Mouse (Mus musculus) bone marrow macrophage, adult 2 months (primary cell): Measurements from ENCODE around the gene Nabp2. TPM values are rescaled to one million over a fixed set of nuclear protein-coding genes. Genes with fewer than 3 reads are reported as not detected.

Experiments
- H3K27ac ChIP-seq: 2 replicates; pipeline ENCODE4 v1.5.1; 2012; ENCODE audit warnings: low read depth, low read length; ENCODE audit not compliant: insufficient read depth
- H3K4me1 ChIP-seq: 2 replicates; pipeline ENCODE4 v1.6.1; 2012; ENCODE audit warnings: low read length; ENCODE audit not compliant: control insufficient read depth, insufficient read depth
- H3K4me3 ChIP-seq: 2 replicates; pipeline ENCODE4 v1.5.1; 2012; ENCODE audit warnings: mild to moderate bottlenecking, low read length, moderate library complexity; ENCODE audit not compliant: insufficient read depth
- CTCF ChIP-seq: IDR thresholded peaks from 2 replicates; pipeline ENCODE4 v1.5.1; 2012; ENCODE audit warnings: low read depth, mild to moderate bottlenecking, low read length, moderate library complexity
- POLR2A ChIP-seq: IDR thresholded peaks from 2 replicates; pipeline ENCODE4 v1.6.1; 2012; ENCODE audit warnings: mild to moderate bottlenecking, low read depth, low read length, borderline replicate concordance
- polyA plus RNA-seq: library from polyadenylated mRNA; stranded (reverse); fragments of >200 nt; gene quantifications from 2 replicates; pipeline ENCODE4 v1.2.4, GENCODE M21; 2012; ENCODE audit not compliant: missing spikeins, insufficient read depth, insufficient read length

The Nabp2 gene
- polyA plus RNA-seq, 1 experiment, result 62.7 TPM

- TF ChIP-seq POLR2A (no peak), CTCF (no peak)
- no peak overlapping the region for H3K4me3 ChIP-seq
- peaks cover 8% of the 10 kb centered on the region for H3K4me1 ChIP-seq
- H3K27ac ChIP-seq, result no peak overlapping the region
Measured at GRCm38 (mm10) chr10:128391850-128392249, 19.4 kb downstream of the Nabp2 start.

GRCm38 (mm10) chr10:128390366-128390765 lies 20.9 kb downstream of the Nabp2 start:
- no peak overlapping the region for H3K27ac ChIP-seq
- H3K4me1 ChIP-seq, result peaks cover 8% of the 10 kb centered on the region
- TF ChIP-seq CTCF (no peak), POLR2A (no peak)
- no peak overlapping the region for H3K4me3 ChIP-seq

GRCm38 (mm10) chr10:128389570-128389969 lies 21.7 kb downstream of the Nabp2 start:
- H3K4me1 ChIP-seq, result peaks cover 8% of the 10 kb centered on the region
- H3K27ac ChIP-seq, result no peak overlapping the region
- TF ChIP-seq CTCF, result no peak
- no peak for TF ChIP-seq POLR2A
- H3K4me3 ChIP-seq, result no peak overlapping the region

GRCm38 (mm10) chr10:128388941-128389340 lies 22.4 kb downstream of the Nabp2 start:
- no peak overlapping the region for H3K27ac ChIP-seq
- H3K4me1 ChIP-seq, result peaks cover 8% of the 10 kb centered on the region
- no peak for TF ChIP-seq POLR2A
- TF ChIP-seq CTCF, result no peak
- no peak overlapping the region for H3K4me3 ChIP-seq

GRCm38 (mm10) chr10:128385902-128386301 lies 25.4 kb downstream of the Nabp2 start:
- H3K27ac ChIP-seq, result no peak overlapping the region
- H3K4me3 ChIP-seq, result no peak overlapping the region
- peaks cover 8% of the 10 kb centered on the region for H3K4me1 ChIP-seq
- no peak for TF ChIP-seq CTCF
- TF ChIP-seq POLR2A, result no peak

- Histone ChIP-seq H3K4me3 (no peak overlapping the region), H3K4me1 (peaks cover 13% of the 10 kb centered on the region), H3K27ac (no peak overlapping the region)
- TF ChIP-seq CTCF (no peak), POLR2A (no peak)
Measured at GRCm38 (mm10) chr10:128382482-128382881, 28.8 kb downstream of the Nabp2 start.

- no peak overlapping the region for H3K4me3 ChIP-seq
- H3K27ac ChIP-seq, result no peak overlapping the region
- H3K4me1 ChIP-seq, result peaks cover 21% of the 10 kb centered on the region
- TF ChIP-seq CTCF, result no peak
- no peak for TF ChIP-seq POLR2A
Measured at GRCm38 (mm10) chr10:128380565-128380964, 30.7 kb downstream of the Nabp2 start.

GRCm38 (mm10) chr10:128379260-128379659 lies 32.0 kb downstream of the Nabp2 start:
- no peak for TF ChIP-seq CTCF
- TF ChIP-seq POLR2A, result no peak
- no peak overlapping the region for H3K27ac ChIP-seq

GRCm38 (mm10) chr10:128378462-128378861 lies 32.8 kb downstream of the Nabp2 start:
- H3K4me1 ChIP-seq, result peaks cover 28% of the 10 kb centered on the region
- peak overlapping the region; percentile 91 for H3K4me3 ChIP-seq
- H3K27ac ChIP-seq, result no peak overlapping the region
- TF ChIP-seq POLR2A, result no peak
- TF ChIP-seq CTCF, result no peak

More at GRCm38 (mm10) chr10:128379260-128379659, 32.0 kb downstream of the Nabp2 start:
- H3K4me1 ChIP-seq, result peaks cover 22% of the 10 kb centered on the region
- no peak overlapping the region for H3K4me3 ChIP-seq

GRCm38 (mm10) chr10:128377940-128378448 lies 33.3 kb downstream of the Nabp2 start:
- H3K4me1 ChIP-seq, result peaks cover 29% of the 10 kb centered on the region
- peak overlapping the region; percentile 70; the same call in 1 of the 2 replicates for H3K27ac ChIP-seq
- no peak for TF ChIP-seq CTCF
- H3K4me3 ChIP-seq, result peak overlapping the region; percentile 91

- Histone ChIP-seq H3K4me3 (peak overlapping the region; percentile 91), H3K4me1 (peaks cover 33% of the 10 kb centered on the region), H3K27ac (peak overlapping the region; percentile 70)
- TF ChIP-seq POLR2A (no peak), CTCF (no peak)
Measured at GRCm38 (mm10) chr10:128377222-128377939, 33.9 kb downstream of the Nabp2 start.
